Mouse (Mus musculus) kidney, embryonic 14.5 days (tissue): ENCODE results near the gene Usp15. TPM values are rescaled to one million over a fixed set of nuclear protein-coding genes. Genes with fewer than 3 reads are reported as not detected.

Experiments
- microRNA-seq: library from miRNA; unstranded; fragments of <30 nt; microRNA quantifications from one replicate; pipeline ENCODE4, GENCODE M21; 2016
- polyA plus RNA-seq: library from polyadenylated mRNA; unstranded; fragments of >200 nt; fragmentation: Nextera tagmentation; extraction: Ambion mirVana; gene quantifications from 2 replicates; pipeline ENCODE4 v1.2.1, GENCODE M21; 2014

Usp15 gene
- polyA plus RNA-seq, 1 experiment from 2014 or later, result 84.1 TPM

Small RNA genes lying within 50 kb of the gene (microRNA-seq; reads per million reads assigned to microRNA genes)
- gene Gm27920, result not detected

Other genes starting within 250 kb of the Usp15 start
- gene Mon2, start 120.5 kb downstream of the Usp15 start, polyA plus RNA-seq, result 28.6 and 40.8 TPM in 2 replicates
- gene Fam19a2, start 67.0 kb upstream of the Usp15 start, polyA plus RNA-seq, result 5.3 and 5.4 TPM in 2 replicates